Mouse (Mus musculus) embryo, embryonic 11.5 days (tissue): ENCODE results near the gene Sumo2.
"Not testable (repeated sequence)": the region's sequence is repeated elsewhere in the genome, so short reads cannot be mapped to it uniquely, and the experiment has no call there.

Experiments
- DNase-seq: peaks from one replicate; pipeline ENCODE4 v3.0.0-alpha.2; 2012; ENCODE audit warnings: low read depth, low spot score

The Sumo2 gene

GRCm38 (mm10) chr11:115519581-115519980 lies 16.5 kb downstream of the Sumo2 start:
- DNase-seq: no peak

DNA sequence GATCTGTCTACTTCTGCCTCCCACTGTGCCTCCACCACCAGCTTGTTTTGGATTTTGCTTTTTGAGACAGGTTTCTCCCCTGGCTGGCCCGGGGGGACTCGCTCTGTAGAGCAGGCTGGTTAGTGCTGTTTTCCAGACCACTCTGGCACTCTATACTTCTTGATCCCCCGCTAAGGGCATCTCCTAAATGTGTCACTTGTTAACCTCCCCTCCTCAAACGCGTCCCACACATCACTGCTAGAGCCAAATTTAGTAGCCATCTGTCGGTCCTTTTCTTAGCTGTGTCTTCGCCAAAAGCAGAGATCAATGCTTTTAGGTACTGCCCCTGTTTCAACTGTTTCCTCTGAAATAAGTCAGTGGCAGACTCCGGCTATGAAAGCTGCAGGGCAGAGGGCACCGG lies 17.4 kb downstream of the Sumo2 start:
- no peak for DNase-seq

GRCm38 (mm10) chr11:115516942-115517341 lies 19.1 kb downstream of the Sumo2 start:
- no peak for DNase-seq

- no peak for DNase-seq
Measured at GRCm38 (mm10) chr11:115515021-115515420, 21.1 kb downstream of the Sumo2 start.

- DNase-seq: peak; percentile 94
Measured at GRCm38 (mm10) chr11:115514238-115514663, 21.8 kb downstream of the Sumo2 start, which contains the start of gene Jpt1. TSS of gene Jpt1 (minus strand) at chr11:115514387.

GRCm38 (mm10) chr11:115513271-115514237 lies 22.5 kb downstream of the Sumo2 start:
- DNase-seq: peak; percentile 32

- no peak for DNase-seq
Measured at GRCm38 (mm10) chr11:115512407-115513183, 23.5 kb downstream of the Sumo2 start.

DNA sequence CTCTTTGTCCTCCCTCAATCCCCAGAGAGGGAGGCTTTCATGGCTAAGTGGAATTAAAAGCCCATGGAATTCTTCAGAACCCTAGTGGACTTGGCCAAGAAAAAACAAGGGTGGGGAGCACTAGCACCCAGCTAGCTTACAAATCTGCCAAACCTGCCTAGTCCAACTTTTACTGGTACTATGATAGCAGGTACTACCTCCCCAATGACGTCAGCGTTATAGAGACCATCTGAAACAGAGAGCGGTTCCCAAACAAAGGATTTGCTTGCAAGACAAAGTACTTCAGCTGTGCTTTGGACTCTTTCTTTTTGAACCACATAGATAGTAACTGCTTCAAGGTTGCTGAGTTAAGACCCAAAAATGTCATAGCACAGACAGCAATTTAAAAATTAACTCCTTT lies 24.1 kb downstream of the Sumo2 start:
- DNase-seq: no peak

GRCm38 (mm10) chr11:115511121-115511520 lies 25.0 kb downstream of the Sumo2 start:
- DNase-seq: no peak

DNA sequence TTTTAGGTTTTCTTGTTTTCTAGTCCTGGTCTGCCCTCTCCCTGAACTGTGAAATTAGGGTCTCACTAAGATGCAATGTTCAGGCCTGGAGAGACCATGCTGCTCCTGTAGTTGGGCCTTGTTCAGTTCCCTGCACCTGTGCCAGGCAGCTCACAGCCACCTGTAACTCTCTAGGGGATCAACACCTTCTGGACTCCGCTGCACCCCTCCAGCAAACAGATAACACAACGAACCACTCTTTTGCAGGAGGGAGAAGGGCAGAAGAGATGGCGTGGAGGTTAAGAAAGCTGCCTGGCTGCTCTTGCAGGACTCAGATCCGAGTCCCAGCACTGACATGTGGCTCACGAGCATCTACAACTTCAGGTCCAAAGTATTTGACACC lies 25.6 kb downstream of the Sumo2 start:
- no peak for DNase-seq

DNA sequence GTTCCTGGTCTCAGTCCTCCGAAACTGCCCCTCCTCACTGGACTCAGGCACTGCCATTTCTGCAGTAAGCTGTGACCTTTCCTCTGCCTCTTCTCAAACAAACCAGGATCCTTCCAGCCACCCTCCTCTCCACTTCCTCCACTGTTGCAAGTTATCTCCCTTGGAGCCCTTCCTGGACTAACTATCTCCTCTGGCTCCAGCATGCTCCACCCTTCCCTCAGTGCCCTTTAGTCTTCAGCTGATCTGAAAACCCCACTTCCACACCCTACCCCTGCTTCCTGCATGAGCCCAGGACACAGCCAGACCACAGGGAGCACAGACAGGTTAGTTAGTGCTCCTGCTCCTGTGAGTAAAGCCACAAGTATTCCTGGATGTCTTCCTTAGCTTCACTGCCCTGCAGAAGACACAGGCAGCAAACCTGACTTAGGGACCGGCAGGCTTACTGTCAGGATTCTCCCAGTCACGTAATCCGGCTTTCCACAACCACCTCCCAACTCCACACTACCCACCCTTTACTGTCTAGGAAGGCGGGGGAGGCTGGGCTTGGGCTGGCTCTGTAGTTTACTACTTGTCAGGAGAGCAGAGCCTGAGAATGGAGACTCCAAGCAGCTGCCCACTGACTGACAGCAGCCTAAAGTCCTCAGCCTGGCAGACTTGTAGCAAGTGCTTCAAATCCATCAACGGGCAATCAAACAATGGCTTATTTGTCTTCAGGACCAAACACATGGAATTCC lies 26.1 kb downstream of the Sumo2 start:
- no peak for DNase-seq

- DNase-seq: no peak
Measured at GRCm38 (mm10) chr11:115508061-115508460, 28.0 kb downstream of the Sumo2 start.

DNA sequence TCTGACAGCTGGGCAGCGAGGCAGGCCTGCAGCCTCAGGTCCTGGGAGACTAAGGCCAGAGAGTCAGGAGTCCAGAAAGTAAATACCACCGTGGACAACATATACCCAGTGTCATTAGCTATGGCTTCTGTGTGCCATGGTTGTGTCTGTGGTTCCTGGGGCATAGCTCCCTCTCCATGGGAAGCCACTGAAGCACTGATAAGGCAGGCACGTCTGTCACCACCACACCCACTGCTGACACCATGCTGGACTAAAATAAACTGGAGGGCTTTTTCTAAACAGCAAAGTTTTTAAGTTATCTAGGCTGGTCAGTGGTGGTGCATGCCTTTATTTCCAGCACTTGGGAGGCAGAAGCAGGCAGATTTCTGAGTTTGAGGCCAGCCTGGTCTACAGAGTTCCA lies 29.5 kb downstream of the Sumo2 start:
- DNase-seq: no peak

- DNase-seq: no peak
Measured at GRCm38 (mm10) chr11:115502636-115503035, 33.4 kb downstream of the Sumo2 start.

DNA sequence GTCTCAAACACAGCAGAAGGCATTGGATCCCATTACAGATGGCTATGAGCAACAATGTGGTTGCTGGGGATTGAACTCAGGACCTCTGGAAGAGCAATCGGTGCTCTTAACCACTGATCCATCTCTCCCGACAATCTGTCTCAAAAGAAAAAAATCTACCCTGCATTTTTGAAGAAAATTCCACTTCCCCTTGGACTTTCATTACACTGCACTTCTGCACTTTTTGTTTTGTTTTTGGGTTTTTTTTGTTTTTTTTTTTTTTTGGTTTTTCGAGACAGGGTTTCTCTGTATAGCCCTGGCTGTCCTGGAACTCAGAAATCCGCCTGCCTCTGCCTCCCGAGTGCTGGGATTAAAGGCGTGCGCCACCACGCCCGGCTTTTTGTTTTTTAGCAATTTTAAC lies 39.5 kb downstream of the Sumo2 start:
- DNase-seq: not testable (repeated sequence)

- DNase-seq: no peak
Measured at GRCm38 (mm10) chr11:115492387-115492786, 43.7 kb downstream of the Sumo2 start.

DNA sequence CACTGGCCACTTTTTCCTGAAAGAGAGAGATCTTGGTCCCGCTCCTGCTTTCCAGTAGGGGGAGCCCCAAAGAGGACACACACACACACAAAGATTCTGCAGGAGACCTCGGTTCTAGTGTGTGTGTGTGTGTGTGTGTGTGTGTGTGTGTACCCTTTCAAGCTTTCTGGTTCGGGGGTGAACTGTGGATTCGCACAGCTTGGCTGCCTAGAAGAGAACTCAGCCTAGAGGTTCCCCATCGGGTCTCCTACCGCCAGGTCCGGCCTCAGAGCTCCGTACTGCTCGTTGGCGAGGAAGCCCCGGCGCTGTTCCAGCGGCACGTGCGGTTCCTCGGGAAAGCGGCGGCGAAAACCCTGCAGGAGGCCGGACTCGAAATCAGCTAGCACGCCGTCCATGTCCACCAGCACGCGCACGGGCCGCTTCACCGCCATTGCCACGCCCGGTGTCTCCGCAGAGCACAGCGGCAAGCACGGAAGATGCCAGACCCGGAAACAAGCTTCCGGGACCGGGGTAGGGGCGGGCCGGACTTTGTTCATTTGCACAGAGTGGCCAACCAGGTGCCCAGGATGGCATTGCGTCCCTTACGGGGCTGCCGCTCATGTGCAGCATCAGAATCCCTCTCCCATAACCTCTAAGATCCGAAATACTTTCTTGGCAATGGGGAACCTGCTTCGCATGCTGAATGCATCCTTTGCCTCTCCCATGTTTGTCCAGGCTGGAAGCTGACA lies 44.6 kb downstream of the Sumo2 start, which contains the start of gene Nt5c:
Gene Nt5c, minus strand, starts transcription at position 507 of the 728 bp plus-strand sequence.
- DNase-seq: peak; percentile 55

DNA sequence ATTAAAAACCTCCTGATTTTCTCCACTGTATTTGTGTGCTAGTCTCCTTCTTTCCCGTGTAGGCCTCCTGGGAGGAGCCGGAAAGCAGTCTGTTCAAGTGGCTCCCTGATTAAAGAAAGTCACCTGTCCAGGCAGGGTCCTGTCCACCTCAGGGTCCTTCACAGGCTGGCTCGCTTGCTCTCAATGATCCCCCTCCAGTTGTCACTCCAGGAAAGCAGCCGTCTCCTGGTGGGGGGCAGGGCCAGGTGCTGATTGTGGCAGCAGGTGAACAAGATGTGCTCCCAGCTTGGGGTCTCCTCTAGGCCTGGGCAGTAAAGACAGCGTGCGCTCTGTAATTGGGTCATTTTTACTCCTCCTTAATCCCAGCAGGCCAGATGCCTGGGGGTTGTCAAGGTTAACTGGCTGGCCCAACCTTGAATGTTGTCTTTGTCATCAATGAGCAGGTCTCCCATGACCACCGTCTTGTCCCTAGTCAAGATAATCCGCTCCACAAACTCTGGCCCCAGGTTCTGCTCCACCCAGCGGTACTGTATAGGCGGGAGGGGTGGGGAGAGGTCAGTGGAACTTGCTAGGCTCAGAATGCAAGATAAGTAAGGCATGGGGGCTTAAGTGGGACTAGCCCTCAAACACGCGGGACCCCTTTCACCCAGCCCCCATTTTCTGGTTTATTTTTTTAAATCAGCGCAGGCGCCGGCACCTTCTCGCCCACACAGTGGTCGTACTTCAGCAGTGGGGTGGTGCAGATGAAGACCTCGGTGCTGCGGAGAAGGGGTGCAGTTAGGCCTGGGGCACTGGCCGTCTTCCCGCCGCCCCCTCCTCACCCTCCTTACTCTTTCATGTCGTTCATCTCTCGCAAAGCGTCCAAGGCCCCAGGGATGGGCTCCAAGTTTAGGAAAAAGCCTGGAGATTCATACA lies 45.4 kb downstream of the Sumo2 start:
- no peak for DNase-seq

GRCm38 (mm10) chr11:115488551-115489104 lies 47.4 kb downstream of the Sumo2 start:
- DNase-seq: no peak

- DNase-seq: no peak
Measured at GRCm38 (mm10) chr11:115485155-115485554, 50.9 kb downstream of the Sumo2 start.
